Mouse (Mus musculus): Measurements from ENCODE around the gene Pik3r1.

The Pik3r1 gene

DNA sequence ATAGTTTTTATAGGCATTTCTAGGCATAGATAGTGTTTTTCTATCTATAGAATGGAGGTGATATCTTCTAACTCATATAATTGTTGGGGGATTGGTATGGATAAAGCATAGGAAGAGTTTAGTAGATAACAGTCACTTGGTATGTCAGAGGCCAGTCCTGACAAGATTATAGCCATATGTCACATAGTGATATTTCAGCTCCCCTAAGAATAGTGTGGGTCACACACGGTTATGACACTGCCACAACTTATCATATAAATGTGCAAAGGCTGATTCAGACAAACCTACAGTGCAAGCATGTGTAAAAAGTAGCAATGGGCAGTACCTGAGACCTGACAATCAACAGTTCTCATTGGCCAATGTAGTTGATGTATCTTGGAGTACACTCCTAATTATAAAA is 89.0 kb downstream of the Pik3r1 start:
- DNase-seq (ENCODE audit: low spot score) = no peak

DNA sequence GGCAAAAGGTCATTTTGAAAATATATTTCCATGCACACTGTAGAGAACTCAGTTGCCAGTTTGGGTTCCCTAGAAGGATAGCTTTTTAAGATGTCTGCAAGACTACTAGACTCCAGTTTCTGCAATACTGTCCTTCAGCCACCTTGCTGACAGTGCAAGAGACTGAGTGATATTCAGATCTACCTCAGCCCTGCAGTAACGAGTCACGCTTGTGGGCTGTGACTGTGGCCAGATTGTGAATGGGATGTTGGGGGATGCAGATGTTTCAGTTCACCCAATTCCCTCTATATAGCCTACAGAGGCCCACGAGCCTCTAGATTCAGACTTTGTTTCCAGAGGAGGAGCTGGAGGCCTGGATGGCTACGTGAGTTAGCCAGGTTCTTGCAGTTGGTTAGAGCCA is 90.0 kb downstream of the Pik3r1 start:
- no peak for DNase-seq (ENCODE audit: low spot score)

DNA sequence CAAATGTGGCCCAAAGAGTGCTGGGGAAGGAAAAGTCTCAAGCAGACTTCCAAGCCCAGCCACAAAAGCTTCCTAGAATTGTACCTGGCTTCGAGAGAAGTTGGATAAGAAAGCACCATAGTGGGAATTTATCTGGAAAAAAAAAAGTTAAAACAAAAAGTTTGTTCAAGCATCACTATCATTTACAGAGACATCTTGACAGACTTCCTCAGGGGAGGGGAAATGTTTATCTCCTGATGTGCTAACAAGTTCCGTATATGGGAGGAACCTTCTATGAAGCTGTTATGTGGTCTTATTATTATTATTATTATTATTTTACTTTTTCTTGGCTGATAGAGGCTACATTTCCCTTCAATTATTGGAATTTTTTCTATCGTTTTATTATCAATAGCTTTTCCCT is 94.1 kb downstream of the Pik3r1 start:
- no peak for DNase-seq (ENCODE audit: low spot score)

DNA sequence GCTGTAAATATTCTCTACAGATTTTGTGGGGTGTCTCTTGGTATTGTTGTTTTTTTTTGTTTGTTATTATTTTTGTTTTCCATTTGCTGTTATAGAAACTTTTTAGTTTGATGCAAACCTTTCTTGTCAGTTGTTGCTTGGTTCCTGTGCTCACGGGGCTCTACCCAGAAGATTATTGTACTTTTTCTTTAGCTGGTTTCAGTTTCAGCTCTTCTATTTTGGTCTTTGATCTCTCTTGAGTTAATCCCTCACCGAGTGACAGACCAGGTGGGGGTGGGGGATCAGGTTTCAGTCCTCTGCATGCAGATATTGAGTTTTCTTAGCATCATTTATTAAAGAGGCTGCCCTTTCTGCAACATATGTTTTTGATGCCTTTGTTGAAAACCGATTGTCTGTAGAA is 99.2 kb downstream of the Pik3r1 start:
- no peak for DNase-seq (ENCODE audit: low spot score)

DNA sequence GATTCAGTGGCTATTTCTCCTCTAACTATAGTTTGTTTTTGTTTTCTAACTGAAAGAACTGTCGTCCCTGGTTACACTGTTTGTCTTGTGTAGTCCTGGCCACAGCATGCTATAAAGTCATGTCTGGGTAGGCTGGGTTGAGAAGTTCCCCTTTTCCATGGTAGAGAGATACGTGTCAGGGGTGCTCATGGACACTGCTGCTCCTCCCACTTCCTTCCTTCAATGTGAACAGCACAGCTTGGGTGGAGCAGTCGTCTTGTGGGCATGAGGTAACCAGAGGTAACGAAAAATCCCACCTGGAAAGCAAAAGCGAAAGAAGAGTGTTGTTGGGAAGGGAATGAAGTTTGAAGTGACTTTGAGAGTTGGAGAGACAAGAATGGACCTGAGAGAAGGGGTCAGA is 104.0 kb downstream of the Pik3r1 start:
- no peak for DNase-seq (ENCODE audit: low spot score)

DNA sequence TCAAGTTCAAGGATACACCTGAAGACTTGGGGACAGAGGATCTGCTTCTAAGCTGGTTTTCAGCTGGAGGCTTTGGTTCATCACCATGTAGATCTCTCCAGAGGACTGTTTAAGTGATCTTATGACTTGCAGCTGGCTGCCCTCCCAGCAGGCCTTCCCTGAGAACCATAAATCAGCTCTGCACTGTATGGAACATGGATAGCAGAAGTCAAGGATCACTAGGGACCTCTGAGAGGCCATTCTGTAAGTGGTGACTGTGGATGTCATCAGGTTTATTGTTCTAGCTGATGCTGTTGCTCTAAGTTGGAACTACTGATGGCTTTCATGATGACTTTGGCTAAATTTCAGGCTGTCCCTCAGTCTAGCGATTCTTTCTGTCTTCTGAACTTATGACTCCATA is 105.1 kb downstream of the Pik3r1 start:
- no peak for DNase-seq (ENCODE audit: low spot score)

DNA sequence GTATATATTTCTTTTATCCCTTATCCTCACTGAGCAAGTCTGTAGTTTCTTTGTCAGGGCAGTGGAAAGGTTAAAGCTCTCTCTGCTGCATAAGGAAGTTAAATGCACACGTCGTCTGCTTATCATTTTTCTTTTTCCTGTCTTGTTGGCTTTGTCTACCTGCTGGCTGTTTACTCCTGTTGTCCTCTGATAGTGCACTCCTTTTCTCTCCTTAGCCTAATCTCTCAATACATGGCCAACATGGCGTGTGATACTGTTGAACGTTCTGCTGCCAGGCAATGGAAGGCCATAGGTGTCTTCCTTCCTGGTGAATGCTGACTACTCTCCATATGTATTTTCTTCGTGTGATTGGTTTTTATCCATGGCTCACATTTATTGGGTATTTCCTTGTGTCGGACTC is 106.5 kb downstream of the Pik3r1 start:
- DNase-seq (ENCODE audit: low spot score) = no peak

DNA sequence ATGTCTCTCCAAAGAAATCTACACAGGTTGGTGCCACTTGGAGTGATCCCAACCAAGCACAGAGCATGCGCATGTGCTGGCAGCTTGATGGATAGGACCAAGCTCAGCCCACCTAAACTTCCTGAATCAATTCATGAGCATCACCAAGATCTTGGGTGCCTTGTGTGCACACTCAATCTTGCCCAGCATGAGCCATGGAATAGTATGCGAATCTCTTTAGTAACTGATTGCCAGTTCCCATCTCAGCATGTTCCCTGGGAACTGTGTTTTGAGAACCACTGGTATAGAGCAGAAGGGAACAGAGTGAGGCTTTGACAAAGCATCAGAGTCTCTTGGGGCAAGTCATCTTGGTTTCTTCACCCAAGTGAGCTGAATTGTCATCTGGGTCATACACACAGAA is 107.8 kb downstream of the Pik3r1 start:
- DNase-seq (ENCODE audit: low spot score) = no peak

DNA sequence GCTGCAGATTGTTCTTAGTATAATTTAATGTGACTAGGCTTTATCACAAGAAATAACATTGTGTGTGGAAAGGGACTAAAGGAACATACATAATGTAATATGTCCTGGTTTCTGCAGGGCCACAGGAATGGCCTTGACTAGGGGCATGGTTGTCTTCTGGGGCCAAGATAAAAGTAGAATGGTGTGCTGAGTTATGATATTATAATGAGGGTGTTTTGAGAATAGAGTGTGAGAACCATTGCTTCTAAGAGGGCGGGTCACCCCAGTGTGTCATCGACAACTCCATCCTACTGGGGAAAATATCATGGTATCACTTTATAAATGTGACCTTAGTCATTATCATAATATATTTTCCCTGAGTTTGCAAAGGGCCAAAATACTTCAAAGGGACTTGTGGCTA is 115.9 kb downstream of the Pik3r1 start:
- peak; percentile 67 for DNase-seq (ENCODE audit: low spot score)

DNA sequence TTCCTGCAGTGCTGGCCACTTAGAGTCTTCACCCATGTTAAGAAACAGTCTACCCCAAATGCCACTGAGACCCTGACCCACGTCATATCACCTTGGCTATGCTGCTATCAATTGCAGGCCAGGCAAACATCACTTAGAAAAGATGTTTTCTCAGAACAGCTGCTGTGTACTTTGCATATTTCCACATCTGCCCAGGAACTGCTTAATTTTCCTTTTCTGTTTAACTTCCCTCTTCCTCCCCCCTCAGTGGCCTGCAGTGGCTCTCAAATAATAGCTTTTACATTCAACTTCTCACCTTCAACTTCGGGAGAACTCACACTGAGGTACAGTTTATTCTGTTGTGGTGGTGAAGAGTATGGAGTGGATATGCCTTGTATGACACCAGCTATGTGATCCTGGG is 126.4 kb downstream of the Pik3r1 start:
- DNase-seq (ENCODE audit: low spot score) = no peak

DNA sequence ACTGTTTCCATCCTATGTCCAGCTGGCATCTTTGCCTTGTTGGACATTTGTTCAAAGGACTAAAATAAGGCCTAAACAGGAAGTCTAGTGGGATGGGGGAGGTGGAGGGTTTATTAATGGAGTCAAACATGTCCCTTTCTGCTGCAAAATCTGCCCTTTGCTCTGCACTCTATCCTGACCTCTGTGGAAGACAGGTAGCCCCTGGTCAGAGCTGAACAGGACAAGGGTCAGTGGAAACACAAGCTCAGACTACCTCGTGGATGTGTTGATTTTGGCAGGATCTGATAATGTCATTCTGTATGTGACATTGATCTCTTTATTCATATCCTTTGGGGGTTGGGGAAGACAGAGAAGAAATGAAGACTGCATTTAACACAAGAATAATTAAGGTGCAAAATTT is 132.2 kb downstream of the Pik3r1 start:
- no peak for DNase-seq (ENCODE audit: low spot score)

DNA sequence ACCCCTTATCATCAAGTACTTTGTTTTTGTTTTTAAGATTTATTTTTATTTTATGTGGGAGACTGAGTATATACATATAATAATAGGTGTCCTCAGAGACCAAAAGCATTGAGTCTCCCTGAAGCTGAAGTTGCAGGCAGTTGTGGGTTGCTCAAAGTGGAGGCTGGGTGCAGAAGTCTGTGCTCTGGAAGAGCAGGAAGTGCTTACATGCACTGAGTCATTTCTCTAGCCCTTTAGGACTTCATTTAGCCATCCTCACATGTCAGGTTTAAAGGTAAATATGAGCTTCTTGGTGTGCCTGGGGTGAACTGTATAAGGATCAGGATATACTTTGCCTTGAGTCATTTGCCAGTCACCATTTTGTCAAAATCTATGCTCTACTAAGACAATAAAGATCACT is 133.6 kb downstream of the Pik3r1 start:
- no peak for DNase-seq (ENCODE audit: low spot score)

DNA sequence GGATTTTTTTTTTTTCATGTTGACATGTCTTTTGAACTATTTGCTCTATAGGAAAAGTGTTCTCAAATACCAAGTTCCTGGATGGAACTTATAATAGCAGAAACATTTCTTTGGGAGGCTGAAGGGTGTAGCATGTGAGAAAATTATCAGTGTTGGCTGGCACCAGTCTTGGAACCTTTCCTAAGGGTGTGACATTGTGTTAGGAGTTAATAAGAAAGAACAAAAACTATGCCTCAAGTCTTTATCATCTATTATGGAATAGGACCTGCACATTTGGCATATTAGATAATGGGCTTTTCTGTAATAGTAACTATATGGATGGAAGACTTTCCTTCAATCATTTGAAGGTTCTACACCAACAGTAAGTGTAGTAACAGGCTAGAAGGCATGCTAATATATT is 134.4 kb downstream of the Pik3r1 start:
- no peak for DNase-seq (ENCODE audit: low spot score)

DNA sequence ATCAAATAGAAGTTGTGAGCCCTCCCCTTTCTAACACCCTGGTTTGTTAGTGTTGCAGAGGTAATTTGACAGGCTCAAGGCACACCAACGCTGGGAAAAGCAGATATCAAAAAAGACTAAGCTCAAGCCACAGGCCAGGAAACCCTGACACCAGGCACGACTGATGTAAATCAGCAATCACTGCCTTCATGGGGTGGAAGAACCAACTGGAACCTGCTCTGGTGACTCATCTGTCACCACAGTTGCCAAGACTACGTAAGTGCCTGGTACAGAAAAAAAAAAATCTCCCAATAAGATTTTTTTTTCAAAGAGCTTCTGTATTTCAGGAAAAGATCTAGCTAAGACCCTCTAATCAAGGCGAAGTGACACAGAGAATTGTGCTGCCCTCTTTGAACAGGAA is 135.2 kb downstream of the Pik3r1 start:
- no peak for DNase-seq (ENCODE audit: low spot score)

DNA sequence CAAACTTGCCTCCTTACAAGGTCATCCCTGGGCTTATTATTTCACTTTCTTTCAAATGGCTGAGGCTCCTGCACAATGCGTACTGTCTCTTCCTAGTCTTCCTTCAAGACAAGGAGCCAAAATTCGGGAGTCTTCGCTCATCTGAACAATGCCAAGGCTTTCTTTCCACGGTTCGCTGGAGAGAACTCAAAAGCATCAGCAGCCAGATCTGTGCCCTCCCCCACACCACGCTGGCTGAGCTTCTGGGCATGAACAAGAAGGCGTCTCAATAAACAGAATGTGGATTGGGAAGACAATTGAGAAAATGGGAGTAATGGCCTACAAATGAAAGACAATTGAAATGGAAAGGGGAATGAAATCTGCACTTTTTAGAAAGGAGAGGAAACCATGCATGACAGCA is 136.5 kb downstream of the Pik3r1 start:
- DNase-seq (ENCODE audit: low spot score) = peak; percentile 28

Data from ovary, adult 18-20 months (tissue).